Mouse (Mus musculus) heart, embryonic 16.5 days (tissue): Measurements from ENCODE around the gene Krtap31-1. TPM values are rescaled to one million over a fixed set of nuclear protein-coding genes. Genes with fewer than 3 reads are reported as not detected.
"Not testable (repeated sequence)": the region's sequence is repeated elsewhere in the genome, so short reads cannot be mapped to it uniquely, and the experiment has no call there.

Experiments used
- ATAC-seq: fragments of 200-750 bp; cut with Nextera tagmentation; replicated peaks from 2 replicates; pipeline ENCODE4 v1.8.0; 2017; ENCODE audit warnings: moderate number of reproducible peaks; ENCODE audit not compliant: insufficient read depth, low FRiP score; ENCODE audit errors: extremely low read depth
- H3K27ac ChIP-seq: fragments of 300-500 bp; sonication (generic); 2 replicates; pipeline ENCODE4 v1.5.1; 2014; ENCODE audit warnings: mild to moderate bottlenecking, low read length, control low read depth, moderate library complexity
- H3K27me3 ChIP-seq: fragments of 300-500 bp; sonication (generic); 2 replicates; pipeline ENCODE4 v1.6.1; 2014; ENCODE audit warnings: low read length, mixed read lengths; ENCODE audit not compliant: control insufficient read depth, insufficient read depth
- H3K36me3 ChIP-seq: fragments of 300-500 bp; sonication (generic); 2 replicates; pipeline ENCODE4 v1.6.1; 2014; ENCODE audit not compliant: control insufficient read depth, insufficient read depth
- H3K4me1 ChIP-seq: fragments of 300-500 bp; sonication (generic); 2 replicates; pipeline ENCODE4 v1.6.1; 2014; ENCODE audit warnings: low read length, mixed read lengths; ENCODE audit not compliant: control insufficient read depth, insufficient read depth
- H3K4me2 ChIP-seq: fragments of 300-500 bp; sonication (generic); 2 replicates; pipeline ENCODE4 v1.6.1; 2014; ENCODE audit warnings: low read depth, mild to moderate bottlenecking, control low read depth, low read length
- H3K4me3 ChIP-seq: fragments of 300-500 bp; sonication (generic); 2 replicates; pipeline ENCODE4 v1.5.1; 2014; ENCODE audit warnings: mild to moderate bottlenecking, control low read depth, low read length
- H3K9ac ChIP-seq: fragments of 300-500 bp; sonication (generic); 2 replicates; pipeline ENCODE4 v1.6.1; 2014; ENCODE audit warnings: low read length, control low read depth
- H3K9me3 ChIP-seq: fragments of 300-500 bp; sonication (generic); replicated peaks from 2 replicates; pipeline ENCODE4 v1.6.1; 2016; ENCODE audit warnings: low read length; ENCODE audit not compliant: control insufficient read depth
- WGBS: fragments of 180-500 bp; shearing (Covaris S2); extraction: QIAGEN DNeasy Blood & Tissue Kit; methylation state at CpG from one replicate; pipeline ENCODE4 v1.1.7; 2014; 5-methylcytosine and 5-hydroxymethylcytosine counted together
- polyA plus RNA-seq: library from polyadenylated mRNA; unstranded; fragments of >200 nt; fragmentation: Nextera tagmentation; extraction: Ambion mirVana; gene quantifications from 2 replicates; pipeline ENCODE4 v1.2.1, GENCODE M21; 2015

Krtap31-1 gene
- not detected in 2 replicates for polyA plus RNA-seq

GRCm38 (mm10) chr11:99907620-99908019, at the start of gene Krtap31-1:
Gene Krtap31-1 (plus strand): TSS chr11:99907920.
- Histone ChIP-seq H3K4me1 (no peaks in the 10 kb centered on the region), H3K9ac (no peak within 1 kb of the TSS), H3K4me2 (no peak within 1 kb of the TSS), H3K36me3 (no peaks in the 10 kb centered on the region), H3K27ac (no peak within 1 kb of the TSS), H3K9me3 (no peaks in the 10 kb centered on the region), H3K4me3 (no peak within 1 kb of the TSS), H3K27me3 (no peaks in the 10 kb centered on the region)
- WGBS, result 48% methylated on average over 2 of the region's 2 CpGs
- ATAC-seq, result no peak

- H3K4me1 ChIP-seq, result no peaks in the 10 kb centered on the region
- no peak for ATAC-seq
- 71% methylated on average over 2 of the region's 2 CpGs for WGBS
These were observed 49.0 kb upstream of the Krtap31-1 start for GRCm38 (mm10) chr11:99858761-99859160.

GRCm38 (mm10) chr11:99864176-99864575, 43.5 kb upstream of the Krtap31-1 start, which contains the start of gene Gm11559:
Gene Gm11559 (plus strand): TSS chr11:99864476.
- H3K4me1 ChIP-seq, ATAC-seq, H3K4me2 ChIP-seq, H3K36me3 ChIP-seq, H3K4me3 ChIP-seq, H3K27me3 ChIP-seq, H3K9ac ChIP-seq, H3K27ac ChIP-seq, H3K9me3 ChIP-seq: not testable (repeated sequence)
- 38% methylated on average over 1 of the region's 1 CpGs for WGBS

More at GRCm38 (mm10) chr11:99858761-99859160, 49.0 kb upstream of the Krtap31-1 start:
- no peaks in the 10 kb centered on the region for H3K9me3 ChIP-seq
- no peaks in the 10 kb centered on the region for H3K27me3 ChIP-seq
- no peak overlapping the region for H3K4me3 ChIP-seq
- H3K36me3 ChIP-seq, result no peaks in the 10 kb centered on the region
- H3K4me2 ChIP-seq, result no peak overlapping the region
- no peak overlapping the region for H3K9ac ChIP-seq
- no peak overlapping the region for H3K27ac ChIP-seq

GRCm38 (mm10) chr11:99873089-99873488, 34.6 kb upstream of the Krtap31-1 start, which contains the start of gene Krtap9-1:
Gene Krtap9-1 (plus strand): TSS chr11:99873389.
- not testable (repeated sequence) for H3K9ac ChIP-seq, H3K4me3 ChIP-seq, H3K9me3 ChIP-seq, ATAC-seq, H3K4me1 ChIP-seq, H3K36me3 ChIP-seq, H3K4me2 ChIP-seq, H3K27me3 ChIP-seq, H3K27ac ChIP-seq
- 73% methylated on average over 1 of the region's 1 CpGs for WGBS

GRCm38 (mm10) chr11:99878887-99879286, 28.8 kb upstream of the Krtap31-1 start, which contains the start of gene Gm11567:
Gene Gm11567 (plus strand): TSS chr11:99879187.
- H3K4me1 ChIP-seq, H3K4me3 ChIP-seq, H3K27ac ChIP-seq, H3K9me3 ChIP-seq, H3K4me2 ChIP-seq, H3K27me3 ChIP-seq, ATAC-seq, H3K36me3 ChIP-seq, H3K9ac ChIP-seq: not testable (repeated sequence)
- 43% methylated on average over 1 of the region's 1 CpGs for WGBS

- H3K36me3 ChIP-seq, result no peaks in the 10 kb centered on the region
- no peaks in the 10 kb centered on the region for H3K4me1 ChIP-seq
- no peaks in the 10 kb centered on the region for H3K27me3 ChIP-seq
- no peak within 1 kb of the TSS for H3K9ac ChIP-seq
- no peaks in the 10 kb centered on the region for H3K9me3 ChIP-seq
- no peak within 1 kb of the TSS for H3K27ac ChIP-seq
- H3K4me3 ChIP-seq, result no peak within 1 kb of the TSS
- ATAC-seq, result no peak
- 82% methylated on average over 3 of the region's 3 CpGs for WGBS
- no peak within 1 kb of the TSS for H3K4me2 ChIP-seq
These were observed 6.7 kb downstream of the Krtap31-1 start, which contains the start of gene Gm11565 for GRCm38 (mm10) chr11:99914451-99914850. Gene Gm11565 (plus strand): TSS chr11:99914751.

- 77% methylated on average over 1 of the region's 1 CpGs for WGBS
- no peaks in the 10 kb centered on the region for H3K36me3 ChIP-seq
- no peaks in the 10 kb centered on the region for H3K9me3 ChIP-seq
- no peak for ATAC-seq
- no peak within 1 kb of the TSS for H3K9ac ChIP-seq
- no peak within 1 kb of the TSS for H3K27ac ChIP-seq
- H3K27me3 ChIP-seq, result no peaks in the 10 kb centered on the region
- H3K4me3 ChIP-seq, result no peak within 1 kb of the TSS
- H3K4me2 ChIP-seq, result no peak within 1 kb of the TSS
- no peaks in the 10 kb centered on the region for H3K4me1 ChIP-seq
These were observed 28.3 kb downstream of the Krtap31-1 start, which contains the start of gene Krtap31-2 for GRCm38 (mm10) chr11:99935991-99936390. Gene Krtap31-2 (plus strand): TSS chr11:99936291.

GRCm38 (mm10) chr11:99937751-99938264, 30.1 kb downstream of the Krtap31-1 start:
- Histone ChIP-seq H3K4me1 (no peaks in the 10 kb centered on the region), H3K9ac (no peak overlapping the region), H3K4me3 (no peak overlapping the region), H3K27me3 (no peaks in the 10 kb centered on the region), H3K9me3 (no peaks in the 10 kb centered on the region), H3K27ac (no peak overlapping the region), H3K4me2 (no peak overlapping the region), H3K36me3 (no peaks in the 10 kb centered on the region)
- ATAC-seq, result no peak
- 76% methylated on average over 9 of the region's 9 CpGs for WGBS

GRCm38 (mm10) chr11:99948175-99948574, 40.5 kb downstream of the Krtap31-1 start, which contains the start of gene Krtap9-5:
Gene Krtap9-5 (plus strand): TSS chr11:99948475.
- Histone ChIP-seq H3K27me3 (no peaks in the 10 kb centered on the region), H3K36me3 (no peaks in the 10 kb centered on the region), H3K9me3 (no peaks in the 10 kb centered on the region), H3K4me2 (no peak within 1 kb of the TSS), H3K4me3 (no peak within 1 kb of the TSS), H3K9ac (no peak within 1 kb of the TSS), H3K4me1 (no peaks in the 10 kb centered on the region), H3K27ac (no peak within 1 kb of the TSS)
- 83% methylated on average over 2 of the region's 2 CpGs for WGBS
- no peak for ATAC-seq
